Mouse (Mus musculus) hindbrain, embryonic 12.5 days (tissue): ENCODE measurements around the gene H2-M10.6. TPM values are rescaled to one million over a fixed set of nuclear protein-coding genes. Genes with fewer than 3 reads are reported as not detected.

Experiments used
- ATAC-seq: fragments of 200-750 bp; cut with Nextera tagmentation; 2 replicates; pipeline ENCODE4 v1.8.0; 2017; ENCODE audit warnings: moderate TSS enrichment; ENCODE audit not compliant: low FRiP score
- H3K27ac ChIP-seq: fragments of 300-500 bp; sonication (generic); 2 replicates; pipeline ENCODE4 v1.5.1; 2016; ENCODE audit warnings: mild to moderate bottlenecking
- H3K27me3 ChIP-seq: fragments of 300-500 bp; sonication (generic); 2 replicates; pipeline ENCODE4 v1.6.1; 2016; ENCODE audit warnings: mild to moderate bottlenecking
- H3K36me3 ChIP-seq: fragments of 300-500 bp; sonication (generic); 2 replicates; pipeline ENCODE4 v1.6.1; 2016; ENCODE audit warnings: mild to moderate bottlenecking
- H3K4me1 ChIP-seq: fragments of 300-500 bp; sonication (generic); 2 replicates; pipeline ENCODE4 v1.6.1; 2016
- H3K4me2 ChIP-seq: fragments of 300-500 bp; sonication (generic); replicated peaks from 2 replicates; pipeline ENCODE4 v1.6.1; 2016; ENCODE audit warnings: mild to moderate bottlenecking
- H3K4me3 ChIP-seq: fragments of 300-500 bp; sonication (generic); 2 replicates; pipeline ENCODE4 v1.5.1; 2016; ENCODE audit warnings: mild to moderate bottlenecking
- H3K9ac ChIP-seq: fragments of 300-500 bp; sonication (generic); 2 replicates; pipeline ENCODE4 v1.6.1; 2016; ENCODE audit warnings: mild to moderate bottlenecking, moderate library complexity
- H3K9me3 ChIP-seq: fragments of 300-500 bp; sonication (generic); replicated peaks from 2 replicates; pipeline ENCODE4 v1.6.1; 2016; ENCODE audit warnings: mild to moderate bottlenecking
- WGBS: fragments of 180-500 bp; shearing (Covaris S2); methylation state at CpG from one replicate; pipeline ENCODE4 v1.1.7; 2016; 5-methylcytosine and 5-hydroxymethylcytosine counted together
- polyA plus RNA-seq: library from polyadenylated mRNA; unstranded; fragments of >200 nt; fragmentation: Nextera tagmentation; extraction: Ambion mirVana; gene quantifications from 2 replicates; pipeline ENCODE4 v1.2.1, GENCODE M21; 2016

The H2-M10.6 gene
- polyA plus RNA-seq, 1 experiment from 2014 or later: not detected

DNA sequence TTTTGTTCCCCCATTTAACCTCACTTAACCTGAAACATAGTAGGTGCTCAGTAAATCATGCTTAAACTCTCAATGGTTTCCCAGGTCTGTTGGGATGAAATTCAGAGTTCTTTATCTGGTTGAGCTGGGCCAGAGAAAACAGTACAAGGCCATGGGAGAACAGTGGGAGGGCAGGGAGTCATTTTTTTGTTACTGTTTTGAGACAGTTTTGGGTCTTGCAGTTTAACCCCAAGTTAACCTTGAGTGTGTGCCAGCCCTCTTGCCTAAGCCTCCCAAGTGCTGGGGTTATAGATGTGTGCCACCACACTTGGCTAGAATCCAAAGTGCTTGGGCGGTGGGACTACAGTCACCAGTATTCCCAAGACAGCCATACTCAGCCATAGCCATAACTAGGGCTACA is 32.8 kb downstream of the H2-M10.6 start:
- H3K9ac ChIP-seq: no peak overlapping the region
- WGBS: 83% methylated on average over 1 of the region's 1 CpGs
- no peak overlapping the region for H3K4me2 ChIP-seq
- no peak overlapping the region for H3K4me3 ChIP-seq
- no peaks in the 10 kb centered on the region for H3K9me3 ChIP-seq
- 0 out of 2 replicates have a peak, but pooled peaks cover 2% of the 10 kb centered on the region for H3K4me1 ChIP-seq
- ATAC-seq: no peak
- no peaks in the 10 kb centered on the region for H3K27me3 ChIP-seq
- no peaks in the 10 kb centered on the region for H3K36me3 ChIP-seq
- no peak overlapping the region for H3K27ac ChIP-seq

DNA sequence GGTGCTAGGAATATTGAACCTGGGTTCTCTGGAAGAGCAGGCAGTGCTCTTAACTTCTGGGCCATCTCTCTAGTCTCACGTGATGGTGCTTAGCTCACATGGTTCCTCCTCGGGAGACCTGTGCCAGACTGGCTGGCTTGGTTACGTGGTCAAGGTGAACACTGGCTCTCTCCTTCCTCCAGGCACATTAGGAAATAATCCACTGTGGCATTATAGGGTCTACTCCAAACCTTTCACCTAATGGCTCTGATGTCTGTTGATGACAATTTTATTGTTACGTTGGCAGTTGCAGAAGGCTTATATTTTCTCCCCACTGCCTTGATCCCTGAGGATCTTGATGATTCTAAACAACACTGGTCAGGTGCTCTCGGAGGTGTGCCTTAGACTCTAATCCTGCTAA is 36.9 kb downstream of the H2-M10.6 start:
- no peak overlapping the region for H3K27ac ChIP-seq
- ATAC-seq: no peak
- H3K9ac ChIP-seq: no peak overlapping the region
- 0 out of 2 replicates have a peak, but pooled peaks cover 2% of the 10 kb centered on the region for H3K4me1 ChIP-seq
- no peak overlapping the region for H3K4me2 ChIP-seq
- H3K36me3 ChIP-seq: peaks cover 32% of the 10 kb centered on the region
- H3K4me3 ChIP-seq: no peak overlapping the region
- WGBS: 89% methylated on average over 5 of the region's 5 CpGs
- no peaks in the 10 kb centered on the region for H3K9me3 ChIP-seq
- no peaks in the 10 kb centered on the region for H3K27me3 ChIP-seq

GRCm38 (mm10) chr17:36849992-36850391 is 38.0 kb downstream of the H2-M10.6 start:
- Histone ChIP-seq H3K36me3 (peaks cover 43% of the 10 kb centered on the region), H3K9ac (no peak overlapping the region), H3K27ac (no peak overlapping the region), H3K4me1 (no peaks in the 10 kb centered on the region), H3K9me3 (no peaks in the 10 kb centered on the region), H3K4me3 (no peak overlapping the region), H3K4me2 (no peak overlapping the region), H3K27me3 (no peaks in the 10 kb centered on the region)
- ATAC-seq: no peak
- 92% methylated on average over 2 of the region's 2 CpGs for WGBS

DNA sequence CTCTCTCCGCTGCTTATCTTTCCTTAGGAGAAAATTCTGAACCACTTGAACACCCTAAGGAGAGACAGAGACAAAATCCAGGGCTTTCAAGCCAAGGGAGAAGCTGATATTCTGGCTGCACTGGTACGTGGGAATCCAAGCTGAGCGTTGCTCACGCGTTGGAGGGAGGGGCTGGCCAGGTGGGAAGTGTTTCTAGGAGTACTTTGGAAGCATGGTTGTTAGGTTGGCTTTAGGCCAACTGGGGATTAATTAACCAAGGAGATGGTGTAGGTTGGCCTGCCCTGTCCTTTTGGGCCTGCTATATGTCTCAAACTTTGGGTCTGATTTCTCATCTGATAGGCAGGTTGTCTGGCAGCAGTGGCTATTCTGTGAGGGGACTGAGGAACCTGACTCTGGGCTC is 39.2 kb downstream of the H2-M10.6 start:
- Histone ChIP-seq H3K36me3 (peaks cover 54% of the 10 kb centered on the region), H3K9ac (no peak overlapping the region), H3K4me2 (no peak overlapping the region), H3K27me3 (no peaks in the 10 kb centered on the region), H3K4me1 (no peaks in the 10 kb centered on the region), H3K4me3 (no peak overlapping the region), H3K27ac (no peak overlapping the region), H3K9me3 (no peaks in the 10 kb centered on the region)
- ATAC-seq: no peak
- 94% methylated on average over 5 of the region's 5 CpGs for WGBS

DNA sequence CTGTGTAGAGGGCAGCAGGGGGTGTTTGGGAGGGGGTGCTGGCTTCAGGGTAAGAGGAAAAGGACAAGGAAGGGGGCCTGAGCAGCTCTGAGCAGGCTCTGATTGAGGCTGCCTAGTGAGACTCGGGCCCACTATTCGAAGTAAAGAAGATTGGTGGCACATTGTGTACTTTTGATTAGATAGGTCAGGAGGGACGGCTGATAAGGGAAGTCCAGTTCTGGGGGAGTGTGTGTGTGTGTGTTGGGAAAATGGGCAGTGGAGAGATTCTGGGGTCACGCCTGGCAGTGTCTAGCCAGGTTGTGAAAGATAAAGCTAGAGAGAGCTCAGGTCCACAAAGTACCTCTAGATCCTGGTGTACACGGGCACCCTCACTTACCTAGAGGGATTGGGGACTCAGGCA is 39.7 kb downstream of the H2-M10.6 start:
- Histone ChIP-seq H3K27ac (no peak overlapping the region), H3K36me3 (peaks cover 58% of the 10 kb centered on the region), H3K9ac (no peak overlapping the region), H3K4me2 (no peak overlapping the region), H3K9me3 (no peaks in the 10 kb centered on the region), H3K27me3 (no peaks in the 10 kb centered on the region), H3K4me3 (no peak overlapping the region), H3K4me1 (no peaks in the 10 kb centered on the region)
- WGBS: 90% methylated on average over 5 of the region's 5 CpGs
- ATAC-seq: no peak

DNA sequence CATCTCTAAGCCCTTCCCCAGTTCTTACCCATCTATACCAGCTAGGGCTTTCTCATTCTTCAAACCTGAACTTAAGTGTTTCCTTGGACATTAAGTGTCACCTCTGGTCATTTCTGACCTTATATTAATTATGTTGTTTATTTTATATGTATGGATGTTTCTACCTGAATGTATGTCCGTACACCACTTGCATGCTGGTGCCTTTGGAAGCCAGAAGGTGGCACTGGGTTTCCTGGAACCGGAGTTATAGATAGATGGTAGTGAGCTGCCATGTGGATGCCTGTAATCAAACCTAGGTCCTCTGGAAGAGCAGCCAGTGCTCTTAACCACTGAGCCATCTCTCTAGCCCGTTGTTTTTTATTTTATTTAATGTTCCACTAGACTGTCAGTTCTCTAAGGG is 43.5 kb downstream of the H2-M10.6 start:
- 95% methylated on average over 3 of the region's 3 CpGs for WGBS
- H3K4me2 ChIP-seq: no peak overlapping the region
- H3K9me3 ChIP-seq: no peaks in the 10 kb centered on the region
- no peaks in the 10 kb centered on the region for H3K27me3 ChIP-seq
- no peak for ATAC-seq
- no peak overlapping the region for H3K9ac ChIP-seq
- peaks cover 89% of the 10 kb centered on the region for H3K36me3 ChIP-seq
- no peak overlapping the region for H3K27ac ChIP-seq
- no peaks in the 10 kb centered on the region for H3K4me1 ChIP-seq
- H3K4me3 ChIP-seq: no peak overlapping the region

DNA sequence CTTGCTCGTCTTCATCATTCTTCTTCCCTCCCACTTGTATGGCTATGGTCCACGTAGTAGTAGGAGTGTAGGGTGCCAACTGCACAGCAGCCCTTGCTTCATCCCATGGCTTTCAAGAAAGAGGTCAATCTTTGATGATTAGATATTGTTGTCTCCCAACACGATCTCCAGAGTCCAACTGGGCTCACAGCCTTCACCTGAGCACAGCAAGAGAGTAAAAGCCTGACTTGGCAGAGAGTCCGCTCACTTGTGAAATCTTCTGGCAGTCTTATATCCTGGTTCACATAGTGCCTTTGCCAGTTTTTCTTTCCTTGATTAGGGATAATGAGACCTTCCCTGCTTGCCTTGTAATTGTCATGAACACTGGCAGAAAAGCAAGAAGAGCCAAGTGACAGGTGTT is 44.3 kb downstream of the H2-M10.6 start:
- H3K36me3 ChIP-seq: peaks cover 82% of the 10 kb centered on the region
- H3K4me3 ChIP-seq: no peak overlapping the region
- H3K27me3 ChIP-seq: no peaks in the 10 kb centered on the region
- H3K27ac ChIP-seq: no peak overlapping the region
- H3K4me2 ChIP-seq: no peak overlapping the region
- H3K9me3 ChIP-seq: no peaks in the 10 kb centered on the region
- H3K9ac ChIP-seq: no peak overlapping the region
- H3K4me1 ChIP-seq: no peaks in the 10 kb centered on the region
- no peak for ATAC-seq
- 97% methylated on average over 4 of the region's 4 CpGs for whole genome bisulfite sequencing

- 98% methylated on average over 3 of the region's 3 CpGs for WGBS
- Histone ChIP-seq H3K4me2 (no peak overlapping the region), H3K4me3 (no peak overlapping the region), H3K36me3 (peaks cover 64% of the 10 kb centered on the region), H3K4me1 (no peaks in the 10 kb centered on the region), H3K9me3 (no peaks in the 10 kb centered on the region), H3K9ac (no peak overlapping the region), H3K27me3 (no peaks in the 10 kb centered on the region), H3K27ac (no peak overlapping the region)
- no peak for ATAC-seq
These were observed 46.2 kb downstream of the H2-M10.6 start for GRCm38 (mm10) chr17:36858181-36858580.

- Histone ChIP-seq H3K4me1 (0 out of 2 replicates have a peak, but pooled peaks cover under 1% of the 10 kb centered on the region), H3K27me3 (peaks cover 5% of the 10 kb centered on the region), H3K36me3 (peaks cover 30% of the 10 kb centered on the region), H3K4me2 (no peak overlapping the region), H3K4me3 (no peak overlapping the region), H3K27ac (no peak overlapping the region), H3K9ac (no peak overlapping the region), H3K9me3 (no peaks in the 10 kb centered on the region)
- no peak for ATAC-seq
- 64% methylated on average over 2 of the region's 2 CpGs for WGBS
These were observed 49.7 kb downstream of the H2-M10.6 start for GRCm38 (mm10) chr17:36861680-36862079.

Other genes with a start within 250 kb of the H2-M10.6 start
- gene H2-M9, start 169.5 kb upstream of the H2-M10.6 start, polyA plus RNA-seq: not detected in 2 replicates
- gene H2-M1, start 140.0 kb upstream of the H2-M10.6 start, polyA plus RNA-seq: not detected in 2 replicates
- gene H2-M10.5, start 39.3 kb upstream of the H2-M10.6 start, polyA plus RNA-seq: not detected in 2 replicates
- 49.8 and 56.4 TPM in 2 replicates for gene Trim26, start 25.0 kb downstream of the H2-M10.6 start, polyA plus RNA-seq
- gene Trim15, start 55.0 kb downstream of the H2-M10.6 start, polyA plus RNA-seq: 0.37 and 0.42 TPM in 2 replicates
- gene Trim10, start 57.4 kb downstream of the H2-M10.6 start, polyA plus RNA-seq: 7.5 and 8.4 TPM in 2 replicates
- gene Trim40, start 78.0 kb downstream of the H2-M10.6 start, polyA plus RNA-seq: not detected in 2 replicates
- gene Trim31, start 85.9 kb downstream of the H2-M10.6 start, polyA plus RNA-seq: not detected in 2 replicates
- 1.4 and 1.5 TPM in 2 replicates for gene Rnf39, start 130.7 kb downstream of the H2-M10.6 start, polyA plus RNA-seq
- gene Ppp1r11, start 139.6 kb downstream of the H2-M10.6 start, polyA plus RNA-seq: 131 and 137 TPM in 2 replicates
- 70.7 and 77.0 TPM in 2 replicates for gene Znrd1, start 146.4 kb downstream of the H2-M10.6 start, polyA plus RNA-seq
- 5.0 and 6.6 TPM in 2 replicates for gene Znrd1as, start 146.4 kb downstream of the H2-M10.6 start, polyA plus RNA-seq
- 0.50 TPM in 1 of 2 replicates, not detected in the other for gene 2410137M14Rik, start 169.1 kb downstream of the H2-M10.6 start, polyA plus RNA-seq
- 1.6 and 2.3 TPM in 2 replicates for gene H2-M5, start 177.4 kb downstream of the H2-M10.6 start, polyA plus RNA-seq
- 208 and 223 TPM in 2 replicates for gene Zfp57, start 189.0 kb downstream of the H2-M10.6 start, polyA plus RNA-seq
- gene Mog, start 211.2 kb downstream of the H2-M10.6 start, polyA plus RNA-seq: 0.85 and 1.3 TPM in 2 replicates
- gene Gabbr1, start 233.8 kb downstream of the H2-M10.6 start, polyA plus RNA-seq: 41.8 and 42.1 TPM in 2 replicates